Mouse (Mus musculus): ENCODE measurements around the gene Rnd1.

- TF ChIP-seq CTCF (IDR thresholded peaks at IDR 0.05; ENCODE audit: insufficient read depth, low read depth, low read length) (no peak), POLR2A (IDR thresholded peaks at IDR 0.05; ENCODE audit: insufficient read depth, low read depth, low read length) (peak; percentile 71)
Observed at GRCm38 (mm10) chr15:98634541-98635081, 42.6 kb downstream of the Rnd1 start.

Measured in olfactory bulb, adult 2 months (tissue).